Mouse (Mus musculus): ENCODE results near the gene Pir. TPM values are rescaled to one million over a fixed set of nuclear protein-coding genes. Genes with fewer than 3 reads are reported as not detected.

Pir gene
- polyA plus RNA-seq, 1 experiment, result 16.0 TPM

- Histone ChIP-seq H3K79me2 (ENCODE audit: control insufficient read depth, insufficient read depth) (no peaks in the 10 kb centered on the region), H3K79me3 (ENCODE audit: low read depth) (no peaks in the 10 kb centered on the region), H3K27me3 (ENCODE audit: control insufficient read depth, insufficient read depth, insufficient read length) (no peaks in the 10 kb centered on the region), H3K4me3 (ENCODE audit: insufficient read depth, poor library complexity, severe bottlenecking) (no peak overlapping the region), H3K36me3 (ENCODE audit: control insufficient read depth, insufficient read depth) (no peaks in the 10 kb centered on the region), H3ac (ENCODE audit: control insufficient read depth, insufficient read length, low read depth) (no peak overlapping the region)
- TF ChIP-seq MYOG (IDR thresholded peaks at IDR 0.05; ENCODE audit: control insufficient read depth, extremely low read depth, insufficient read length) (no peak), USF1 (IDR thresholded peaks at IDR 0.05; ENCODE audit: low read depth) (no peak), MAX (IDR thresholded peaks at IDR 0.05) (no peak), CEBPB (IDR thresholded peaks at IDR 0.05; ENCODE audit: low read depth) (no peak), FOSL1 (IDR thresholded peaks at IDR 0.05; ENCODE audit: insufficient read depth, low read length, poor library complexity, severe bottlenecking) (no peak), MYOD1 (IDR thresholded peaks at IDR 0.05; ENCODE audit: control insufficient read depth, insufficient read length, low read depth) (no peak), CTCF (IDR thresholded peaks at IDR 0.05; ENCODE audit: control insufficient read depth, insufficient read depth, insufficient read length) (no peak)
Measured at GRCm38 (mm10) chrX:164313876-164314275, 44.7 kb downstream of the Pir start.

GRCm38 (mm10) chrX:164318554-164318953 is 49.4 kb downstream of the Pir start:
- H3ac ChIP-seq (ENCODE audit: control insufficient read depth, insufficient read length, low read depth), result no peak overlapping the region
- no peaks in the 10 kb centered on the region for H3K27me3 ChIP-seq (ENCODE audit: control insufficient read depth, insufficient read depth, insufficient read length)
- H3K36me3 ChIP-seq (ENCODE audit: control insufficient read depth, insufficient read depth), result no peaks in the 10 kb centered on the region
- H3K79me2 ChIP-seq (ENCODE audit: control insufficient read depth, insufficient read depth), result no peaks in the 10 kb centered on the region
- TF ChIP-seq USF1 (IDR thresholded peaks at IDR 0.05; ENCODE audit: low read depth), result no peak
- TF ChIP-seq MAX (IDR thresholded peaks at IDR 0.05), result no peak
- no peak for TF ChIP-seq FOSL1 (IDR thresholded peaks at IDR 0.05; ENCODE audit: insufficient read depth, low read length, poor library complexity, severe bottlenecking)
- no peak for TF ChIP-seq CEBPB (IDR thresholded peaks at IDR 0.05; ENCODE audit: low read depth)
- TF ChIP-seq MYOD1 (IDR thresholded peaks at IDR 0.05; ENCODE audit: control insufficient read depth, insufficient read length, low read depth), result no peak
- no peak for TF ChIP-seq CTCF (IDR thresholded peaks at IDR 0.05; ENCODE audit: control insufficient read depth, insufficient read depth, insufficient read length)
- TF ChIP-seq MYOG (IDR thresholded peaks at IDR 0.05; ENCODE audit: control insufficient read depth, extremely low read depth, insufficient read length), result no peak
- H3K79me3 ChIP-seq (ENCODE audit: low read depth), result no peaks in the 10 kb centered on the region
- no peak overlapping the region for H3K4me3 ChIP-seq (ENCODE audit: insufficient read depth, poor library complexity, severe bottlenecking)

GRCm38 (mm10) chrX:164320031-164320430 is 50.9 kb downstream of the Pir start:
- TF ChIP-seq MYOG (IDR thresholded peaks at IDR 0.05; ENCODE audit: control insufficient read depth, extremely low read depth, insufficient read length), result no peak
- no peak for TF ChIP-seq MAX (IDR thresholded peaks at IDR 0.05)
- TF ChIP-seq CEBPB (IDR thresholded peaks at IDR 0.05; ENCODE audit: low read depth), result no peak
- no peak for TF ChIP-seq MYOD1 (IDR thresholded peaks at IDR 0.05; ENCODE audit: control insufficient read depth, insufficient read length, low read depth)
- no peak for TF ChIP-seq FOSL1 (IDR thresholded peaks at IDR 0.05; ENCODE audit: insufficient read depth, low read length, poor library complexity, severe bottlenecking)
- no peak for TF ChIP-seq USF1 (IDR thresholded peaks at IDR 0.05; ENCODE audit: low read depth)
- TF ChIP-seq CTCF (IDR thresholded peaks at IDR 0.05; ENCODE audit: control insufficient read depth, insufficient read depth, insufficient read length), result no peak
- H3K79me2 ChIP-seq (ENCODE audit: control insufficient read depth, insufficient read depth), result no peaks in the 10 kb centered on the region

GRCm38 (mm10) chrX:164322492-164322891 is 53.3 kb downstream of the Pir start:
- Histone ChIP-seq H3K27me3 (ENCODE audit: control insufficient read depth, insufficient read depth, insufficient read length) (no peaks in the 10 kb centered on the region), H3K36me3 (ENCODE audit: control insufficient read depth, insufficient read depth) (no peaks in the 10 kb centered on the region), H3K79me2 (ENCODE audit: control insufficient read depth, insufficient read depth) (no peaks in the 10 kb centered on the region), H3K79me3 (ENCODE audit: low read depth) (no peaks in the 10 kb centered on the region), H3ac (ENCODE audit: control insufficient read depth, insufficient read length, low read depth) (no peak overlapping the region), H3K4me3 (ENCODE audit: insufficient read depth, poor library complexity, severe bottlenecking) (no peak overlapping the region)
- no peak for TF ChIP-seq MYOG (IDR thresholded peaks at IDR 0.05; ENCODE audit: control insufficient read depth, extremely low read depth, insufficient read length)
- no peak for TF ChIP-seq MYOD1 (IDR thresholded peaks at IDR 0.05; ENCODE audit: control insufficient read depth, insufficient read length, low read depth)
- TF ChIP-seq FOSL1 (IDR thresholded peaks at IDR 0.05; ENCODE audit: insufficient read depth, low read length, poor library complexity, severe bottlenecking), result no peak
- no peak for TF ChIP-seq CTCF (IDR thresholded peaks at IDR 0.05; ENCODE audit: control insufficient read depth, insufficient read depth, insufficient read length)
- no peak for TF ChIP-seq MAX (IDR thresholded peaks at IDR 0.05)
- no peak for TF ChIP-seq CEBPB (IDR thresholded peaks at IDR 0.05; ENCODE audit: low read depth)
- no peak for TF ChIP-seq USF1 (IDR thresholded peaks at IDR 0.05; ENCODE audit: low read depth)

More at GRCm38 (mm10) chrX:164320031-164320430, 50.9 kb downstream of the Pir start:
- H3K79me3 ChIP-seq (ENCODE audit: low read depth), result no peaks in the 10 kb centered on the region
- no peaks in the 10 kb centered on the region for H3K36me3 ChIP-seq (ENCODE audit: control insufficient read depth, insufficient read depth)
- H3K4me3 ChIP-seq (ENCODE audit: insufficient read depth, poor library complexity, severe bottlenecking), result no peak overlapping the region
- H3ac ChIP-seq (ENCODE audit: control insufficient read depth, insufficient read length, low read depth), result no peak overlapping the region
- no peaks in the 10 kb centered on the region for H3K27me3 ChIP-seq (ENCODE audit: control insufficient read depth, insufficient read depth, insufficient read length)

GRCm38 (mm10) chrX:164323391-164323913 is 54.3 kb downstream of the Pir start:
- H3K79me2 ChIP-seq (ENCODE audit: control insufficient read depth, insufficient read depth), result no peaks in the 10 kb centered on the region
- no peak overlapping the region for H3ac ChIP-seq (ENCODE audit: control insufficient read depth, insufficient read length, low read depth)
- no peaks in the 10 kb centered on the region for H3K27me3 ChIP-seq (ENCODE audit: control insufficient read depth, insufficient read depth, insufficient read length)
- TF ChIP-seq USF1 (IDR thresholded peaks at IDR 0.05; ENCODE audit: low read depth) (no peak), CTCF (IDR thresholded peaks at IDR 0.05; ENCODE audit: control insufficient read depth, insufficient read depth, insufficient read length) (no peak), MAX (IDR thresholded peaks at IDR 0.05) (no peak), MYOD1 (IDR thresholded peaks at IDR 0.05; ENCODE audit: control insufficient read depth, insufficient read length, low read depth) (no peak), FOSL1 (IDR thresholded peaks at IDR 0.05; ENCODE audit: insufficient read depth, low read length, poor library complexity, severe bottlenecking) (no peak)
- H3K4me3 ChIP-seq (ENCODE audit: insufficient read depth, poor library complexity, severe bottlenecking), result no peak overlapping the region
- no peaks in the 10 kb centered on the region for H3K79me3 ChIP-seq (ENCODE audit: low read depth)
- no peaks in the 10 kb centered on the region for H3K36me3 ChIP-seq (ENCODE audit: control insufficient read depth, insufficient read depth)

- Histone ChIP-seq H3K36me3 (ENCODE audit: control insufficient read depth, insufficient read depth) (no peaks in the 10 kb centered on the region), H3K79me3 (ENCODE audit: low read depth) (no peaks in the 10 kb centered on the region), H3K27me3 (ENCODE audit: control insufficient read depth, insufficient read depth, insufficient read length) (no peaks in the 10 kb centered on the region), H3K4me3 (ENCODE audit: insufficient read depth, poor library complexity, severe bottlenecking) (no peak overlapping the region), H3K79me2 (ENCODE audit: control insufficient read depth, insufficient read depth) (no peaks in the 10 kb centered on the region), H3ac (ENCODE audit: control insufficient read depth, insufficient read length, low read depth) (no peak overlapping the region)
- no peak for TF ChIP-seq CTCF (IDR thresholded peaks at IDR 0.05; ENCODE audit: control insufficient read depth, insufficient read depth, insufficient read length)
- TF ChIP-seq MYOD1 (IDR thresholded peaks at IDR 0.05; ENCODE audit: control insufficient read depth, insufficient read length, low read depth), result no peak
- no peak for TF ChIP-seq MAX (IDR thresholded peaks at IDR 0.05)
- no peak for TF ChIP-seq FOSL1 (IDR thresholded peaks at IDR 0.05; ENCODE audit: insufficient read depth, low read length, poor library complexity, severe bottlenecking)
- no peak for TF ChIP-seq CEBPB (IDR thresholded peaks at IDR 0.05; ENCODE audit: low read depth)
- TF ChIP-seq MYOG (IDR thresholded peaks at IDR 0.05; ENCODE audit: control insufficient read depth, extremely low read depth, insufficient read length), result no peak
- no peak for TF ChIP-seq USF1 (IDR thresholded peaks at IDR 0.05; ENCODE audit: low read depth)
Measured at GRCm38 (mm10) chrX:164330351-164330750, 61.2 kb downstream of the Pir start.

Data from C2C12 (cell line).